Mouse (Mus musculus) MEL (cell line): Measurements from ENCODE around the gene Adamtsl1. TPM values are rescaled to one million over a fixed set of nuclear protein-coding genes. Genes with fewer than 3 reads are reported as not detected.

Source experiments
- DNase-seq: peaks from one replicate; pipeline ENCODE4 v3.0.0; 2011; ENCODE audit warnings: low read depth, low spot score
- H3K27ac ChIP-seq: 2 replicates; pipeline ENCODE4 v1.5.1; 2012; ENCODE audit warnings: low read depth, mild to moderate bottlenecking, control low read depth, low read length, moderate library complexity; ENCODE audit not compliant: control insufficient read depth
- H3K27me3 ChIP-seq, 2 experiments: fragments of 150-350 bp in 1 of 2; sonication (generic) in 1 of 2; 2 replicates each; pipeline ENCODE4 v1.6.1; 2012; ENCODE audit warnings: low read length in 2 of 2, mild to moderate bottlenecking in 2 of 2, improper control_type of control experiment in 1 of 2, moderate library complexity in 1 of 2; ENCODE audit not compliant: insufficient read depth in 2 of 2, control insufficient read depth in 1 of 2
- H3K36me3 ChIP-seq, 2 experiments: 2 replicates each; pipeline ENCODE4 v1.6.1; 2012 to 2014; ENCODE audit warnings: low read length in 2 of 2, improper control_type of control experiment in 1 of 2, inconsistent platforms in 1 of 2, mild to moderate bottlenecking in 1 of 2; ENCODE audit not compliant: insufficient read depth in 2 of 2, control insufficient read depth in 1 of 2
- H3K4me1 ChIP-seq, 2 experiments: fragments of 150-350 bp in 1 of 2; sonication (generic) in 1 of 2; 2 replicates each; pipeline ENCODE4 v1.6.1; 2012; ENCODE audit warnings: low read length in 2 of 2, improper control_type of control experiment in 1 of 2, mild to moderate bottlenecking in 1 of 2; ENCODE audit not compliant: insufficient read depth in 2 of 2, control insufficient read depth in 1 of 2
- H3K4me3 ChIP-seq, 2 experiments: fragments of 150-350 bp in 1 of 2; sonication (generic) in 1 of 2; 2 replicates each; pipeline ENCODE4 v1.5.1; 2012; ENCODE audit warnings: low read depth in 2 of 2, low read length in 2 of 2, mild to moderate bottlenecking in 2 of 2, moderate library complexity in 2 of 2, control low read depth in 1 of 2, improper control_type of control experiment in 1 of 2; ENCODE audit not compliant: control insufficient read depth in 1 of 2, insufficient read depth in 1 of 2
- H3K79me2 ChIP-seq: 2 replicates; pipeline ENCODE4 v1.6.1; 2012; ENCODE audit warnings: mild to moderate bottlenecking, low read length, moderate library complexity; ENCODE audit not compliant: control insufficient read depth, poor library complexity, insufficient read depth
- H3K9ac ChIP-seq: 2 replicates; pipeline ENCODE4 v1.6.1; 2012; ENCODE audit warnings: low read depth, mild to moderate bottlenecking, control low read depth, low read length, moderate library complexity; ENCODE audit not compliant: control insufficient read depth, poor library complexity, severe bottlenecking
- H3K9me3 ChIP-seq: fragments of 150-350 bp; sonication (generic); replicated peaks from 2 replicates; pipeline ENCODE4 v1.6.1; 2012; ENCODE audit warnings: mild to moderate bottlenecking, low read length, improper control_type of control experiment, moderate library complexity; ENCODE audit not compliant: insufficient read depth
- BHLHE40 ChIP-seq: IDR thresholded peaks from 2 replicates; pipeline ENCODE4 v1.6.1; 2012; ENCODE audit warnings: low read depth, mild to moderate bottlenecking, inconsistent platforms, low read length, improper control_type of control experiment, borderline replicate concordance
- CTCF ChIP-seq, 3 experiments: IDR thresholded peaks in 2 of 3; conservative IDR thresholded peaks in 1 of 3; 2 replicates each; pipeline ENCODE4 v1.5.1; 2011 to 2012; ENCODE audit warnings: low read length in 3 of 3, low read depth in 2 of 3, mild to moderate bottlenecking in 2 of 3, improper control_type of control experiment in 1 of 3, inconsistent platforms in 1 of 3, mixed read lengths in 1 of 3, moderate library complexity in 1 of 3; ENCODE audit not compliant: control insufficient read depth in 1 of 3, insufficient read depth in 1 of 3, poor library complexity in 1 of 3, severe bottlenecking in 1 of 3
- E2F4 ChIP-seq: IDR thresholded peaks from 2 replicates; pipeline ENCODE4 v1.6.1; 2011; ENCODE audit warnings: low read depth, low read length, improper control_type of control experiment, borderline replicate concordance
- ELF1 ChIP-seq: IDR thresholded peaks from 2 replicates; pipeline ENCODE4 v1.6.1; 2014; ENCODE audit warnings: low read depth, mild to moderate bottlenecking, inconsistent platforms, low read length, improper control_type of control experiment, moderate library complexity
- ETS1 ChIP-seq: IDR thresholded peaks from 2 replicates; pipeline ENCODE4 v1.6.1; 2012; ENCODE audit warnings: low read depth, mild to moderate bottlenecking, inconsistent platforms, low read length, improper control_type of control experiment, moderate library complexity
- GABPA ChIP-seq: IDR thresholded peaks from 2 replicates; pipeline ENCODE4 v1.6.1; 2012; ENCODE audit warnings: low read depth, mild to moderate bottlenecking, inconsistent platforms, low read length, improper control_type of control experiment, moderate library complexity
- HCFC1 ChIP-seq: IDR thresholded peaks from 2 replicates; pipeline ENCODE4 v1.6.1; 2012; ENCODE audit warnings: low read depth, mild to moderate bottlenecking, inconsistent platforms, low read length, improper control_type of control experiment, moderate library complexity
- KAT2A ChIP-seq: conservative IDR thresholded peaks from 2 replicates; pipeline ENCODE4 v1.6.1; 2012; ENCODE audit warnings: low read depth, low read length, improper control_type of control experiment, inconsistent platforms
- MAFK ChIP-seq: IDR thresholded peaks from 2 replicates; pipeline ENCODE4 v1.6.1; 2011; ENCODE audit warnings: low read depth, mild to moderate bottlenecking, low read length, improper control_type of control experiment, borderline replicate concordance
- MAX ChIP-seq: IDR thresholded peaks from 2 replicates; pipeline ENCODE4 v1.6.1; 2011; ENCODE audit warnings: low read length, improper control_type of control experiment
- MAZ ChIP-seq: IDR thresholded peaks from 2 replicates; pipeline ENCODE4 v1.6.1; 2012; ENCODE audit warnings: low read depth, mild to moderate bottlenecking, inconsistent platforms, low read length, improper control_type of control experiment
- MEF2A ChIP-seq: IDR thresholded peaks from 2 replicates; pipeline ENCODE4 v1.6.1; 2014; ENCODE audit warnings: low read depth, mild to moderate bottlenecking, inconsistent platforms, low read length, improper control_type of control experiment; ENCODE audit not compliant: poor library complexity, insufficient replicate concordance, severe bottlenecking; ENCODE audit errors: extremely low read depth
- NELFE ChIP-seq: IDR thresholded peaks from 2 replicates; pipeline ENCODE4 v1.6.1; 2011; ENCODE audit warnings: low read depth, low read length, improper control_type of control experiment
- NRF1 ChIP-seq: IDR thresholded peaks from 2 replicates; pipeline ENCODE4 v1.6.1; 2014; ENCODE audit warnings: low read depth, mild to moderate bottlenecking, inconsistent platforms, low read length, improper control_type of control experiment, moderate library complexity; ENCODE audit not compliant: poor library complexity, insufficient read depth, severe bottlenecking
- POLR2A ChIP-seq, 2 experiments: IDR thresholded peaks; 2 replicates each; pipeline ENCODE4 v1.6.1; 2011 to 2012; ENCODE audit warnings: low read length in 2 of 2, mild to moderate bottlenecking in 2 of 2, control low read depth in 1 of 2, improper control_type of control experiment in 1 of 2, low read depth in 1 of 2, moderate library complexity in 1 of 2; ENCODE audit not compliant: control insufficient read depth in 1 of 2, insufficient read depth in 1 of 2, poor library complexity in 1 of 2
- POLR2AphosphoS2 ChIP-seq: IDR thresholded peaks from 2 replicates; pipeline ENCODE4 v1.6.1; 2011; ENCODE audit warnings: low read length, improper control_type of control experiment
- RAD21 ChIP-seq: IDR thresholded peaks from 2 replicates; pipeline ENCODE4 v1.6.1; 2011; ENCODE audit warnings: mild to moderate bottlenecking, low read depth, low read length, improper control_type of control experiment
- SIN3A ChIP-seq: IDR thresholded peaks from 2 replicates; pipeline ENCODE4 v1.6.1; 2012; ENCODE audit warnings: low read length, improper control_type of control experiment, inconsistent platforms
- SMC3 ChIP-seq: IDR thresholded peaks from 2 replicates; pipeline ENCODE4 v1.6.1; 2011; ENCODE audit warnings: low read depth, low read length, improper control_type of control experiment
- TCF12 ChIP-seq: IDR thresholded peaks from 2 replicates; pipeline ENCODE4 v1.6.1; 2014; ENCODE audit warnings: low read depth, mild to moderate bottlenecking, inconsistent platforms, low read length, improper control_type of control experiment, moderate library complexity
- ZC3H11A ChIP-seq: IDR thresholded peaks from 2 replicates; pipeline ENCODE4 v1.6.1; 2012; ENCODE audit warnings: low read depth, mild to moderate bottlenecking, inconsistent platforms, low read length, improper control_type of control experiment
- ZKSCAN1 ChIP-seq: IDR thresholded peaks from 2 replicates; pipeline ENCODE4 v1.6.1; 2012; ENCODE audit warnings: low read depth, mild to moderate bottlenecking, inconsistent platforms, low read length, improper control_type of control experiment, moderate library complexity
- polyA plus RNA-seq, 2 experiments: library from polyadenylated mRNA; stranded (reverse) in 1 of 2; unstranded in 1 of 2; fragments of >175 nt in 1 of 2; fragments of >200 nt in 1 of 2; gene quantifications; 2 replicates each; pipeline versions ENCODE4 v1.2.1 to v1.2.4; 2012; ENCODE audit warnings: low replicate concordance in 2 of 2, low read depth in 1 of 2; ENCODE audit not compliant: insufficient read length in 2 of 2, insufficient read depth in 1 of 2, missing spikeins in 1 of 2
- total RNA-seq: library from RNA; depleted of rRNA; stranded (reverse); fragments of 300-350 nt; gene quantifications from 2 replicates; pipeline ENCODE4 v1.2.3, GENCODE M21; 2012

Adamtsl1 gene
- total and polyA plus RNA-seq, 3 experiments = not detected

GRCm38 (mm10) chr4:85585426-85585825 lies 71.5 kb downstream of the Adamtsl1 start:
- DNase-seq = no peak
- TF ChIP-seq BHLHE40 = no peak
- no peak for TF ChIP-seq MEF2A
- TF ChIP-seq POLR2A (IDR thresholded peaks at IDR 0.05; ENCODE audit: control insufficient read depth in 1 of 2, insufficient read depth in 1 of 2, low read depth in 1 of 2, low read length in 2 of 2, poor library complexity in 1 of 2) = no peak
- TF ChIP-seq ZKSCAN1 = no peak
- TF ChIP-seq TCF12 = no peak
- no peak for TF ChIP-seq SIN3A
- TF ChIP-seq POLR2AphosphoS2 = no peak
- TF ChIP-seq E2F4 = no peak
- no peak for TF ChIP-seq MAFK
- TF ChIP-seq HCFC1 = no peak
- TF ChIP-seq, all 39 proteins: peak for 0
- Histone ChIP-seq H3K4me3 (no peak overlapping the region), H3K36me3 (no peaks in the 10 kb centered on the region), H3K9ac (no peak overlapping the region), H3K9me3 (no peaks in the 10 kb centered on the region), H3K4me1 (no peaks in the 10 kb centered on the region), H3K27ac (no peak overlapping the region), H3K27me3 (no peaks in the 10 kb centered on the region), H3K79me2 (no peaks in the 10 kb centered on the region)

GRCm38 (mm10) chr4:85588928-85589327 lies 75.0 kb downstream of the Adamtsl1 start:
- no peak overlapping the region for H3K27ac ChIP-seq
- TF ChIP-seq ELF1 (no peak), GABPA (no peak), SMC3 (no peak), MAZ (no peak), RAD21 (no peak), TCF12 (no peak), ETS1 (no peak)
- TF ChIP-seq, all 39 proteins: peak for 0
- H3K9ac ChIP-seq = no peak overlapping the region
- no peaks in the 10 kb centered on the region for H3K36me3 ChIP-seq
- H3K4me1 ChIP-seq = no peaks in the 10 kb centered on the region
- H3K9me3 ChIP-seq = no peaks in the 10 kb centered on the region
- DNase-seq = no peak
- no peak overlapping the region for H3K4me3 ChIP-seq
- H3K27me3 ChIP-seq = no peaks in the 10 kb centered on the region
- H3K79me2 ChIP-seq = no peaks in the 10 kb centered on the region

GRCm38 (mm10) chr4:85591037-85591436 lies 77.1 kb downstream of the Adamtsl1 start:
- Histone ChIP-seq H3K9ac (no peak overlapping the region), H3K27me3 (no peaks in the 10 kb centered on the region), H3K4me1 (no peaks in the 10 kb centered on the region), H3K79me2 (no peaks in the 10 kb centered on the region), H3K9me3 (no peaks in the 10 kb centered on the region), H3K27ac (no peak overlapping the region), H3K36me3 (no peaks in the 10 kb centered on the region), H3K4me3 (no peak overlapping the region)
- no peak for DNase-seq
- no peak for TF ChIP-seq NELFE
- no peak for TF ChIP-seq ZC3H11A
- TF ChIP-seq NRF1 = no peak
- TF ChIP-seq CTCF (IDR thresholded peaks at IDR 0.05 in 2 of 3, conservative IDR thresholded peaks at IDR 0.05 in 1 of 3; ENCODE audit: control insufficient read depth in 1 of 3, insufficient read depth in 1 of 3, low read depth in 2 of 3, low read length in 3 of 3, poor library complexity in 1 of 3, severe bottlenecking in 1 of 3) = no peak
- TF ChIP-seq KAT2A = no peak
- TF ChIP-seq TCF12 = no peak
- TF ChIP-seq MAFK = no peak
- TF ChIP-seq SIN3A = no peak
- TF ChIP-seq MAX = no peak
